Mouse (Mus musculus): ENCODE data around the gene Icos. TPM values are rescaled to one million over a fixed set of nuclear protein-coding genes. Genes with fewer than 3 reads are reported as not detected.

Icos gene
- polyA plus RNA-seq, 1 experiment, result 0.08 TPM

DNA sequence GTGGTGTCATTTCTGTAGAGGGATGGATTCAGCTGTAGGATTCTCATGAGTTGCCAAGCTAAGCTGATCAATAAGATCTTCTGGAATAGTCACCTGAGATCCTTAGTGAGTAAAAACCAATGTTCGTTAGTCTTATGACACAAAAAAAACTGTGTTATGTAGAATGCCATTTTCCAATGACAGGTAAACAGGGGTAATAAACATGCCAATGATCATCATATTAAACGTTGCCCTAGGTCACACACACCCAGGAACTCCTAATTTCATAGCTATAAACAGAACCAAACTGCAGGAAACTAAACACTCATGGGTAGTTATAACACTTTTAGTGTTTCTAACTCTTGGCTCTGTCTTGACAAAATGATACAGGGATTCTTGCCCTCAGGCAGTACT, 2.1 kb downstream of the Icos start:
- TF ChIP-seq POLR2A (IDR thresholded peaks at IDR 0.05; ENCODE audit: extremely low read depth, insufficient read depth, low read length) (no peak), CTCF (IDR thresholded peaks at IDR 0.05; ENCODE audit: extremely low read depth, insufficient read depth, low read length) (no peak)
- H3K4me3 ChIP-seq (ENCODE audit: insufficient read depth, low read length), result no peak overlapping the region
- no peaks in the 10 kb centered on the region for H3K4me1 ChIP-seq (ENCODE audit: control insufficient read depth, insufficient read depth, low read length)
- no peak overlapping the region for H3K27ac ChIP-seq (ENCODE audit: insufficient read depth, low read length)

DNA sequence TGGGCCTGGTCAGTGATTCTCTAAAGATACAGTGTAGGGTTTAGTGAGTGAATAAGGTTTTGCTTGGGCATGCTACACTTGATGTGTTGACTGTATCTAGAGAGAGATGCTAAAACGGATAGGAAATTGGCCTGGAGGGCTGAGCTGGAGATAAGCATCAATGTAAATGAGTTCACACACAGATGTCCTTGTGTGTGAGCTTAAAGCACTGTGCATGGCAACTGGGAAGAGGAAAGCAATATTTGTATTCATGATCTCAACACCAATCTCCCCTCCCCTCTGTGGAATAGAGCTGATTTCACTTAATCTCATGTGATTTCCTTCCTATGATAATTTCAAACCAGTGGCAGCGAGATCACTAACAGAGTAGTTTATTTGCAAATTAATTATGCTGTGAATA, 7.3 kb downstream of the Icos start:
- H3K4me3 ChIP-seq (ENCODE audit: insufficient read depth, low read length), result no peak overlapping the region
- no peaks in the 10 kb centered on the region for H3K4me1 ChIP-seq (ENCODE audit: control insufficient read depth, insufficient read depth, low read length)
- TF ChIP-seq POLR2A (IDR thresholded peaks at IDR 0.05; ENCODE audit: extremely low read depth, insufficient read depth, low read length), result no peak
- H3K27ac ChIP-seq (ENCODE audit: insufficient read depth, low read length), result no peak overlapping the region

GRCm38 (mm10) chr1:60986141-60986540, 8.4 kb downstream of the Icos start:
- Histone ChIP-seq H3K4me1 (ENCODE audit: control insufficient read depth, insufficient read depth, low read length) (no peaks in the 10 kb centered on the region), H3K27ac (ENCODE audit: insufficient read depth, low read length) (no peak overlapping the region), H3K4me3 (ENCODE audit: insufficient read depth, low read length) (no peak overlapping the region)
- no peak for TF ChIP-seq POLR2A (IDR thresholded peaks at IDR 0.05; ENCODE audit: extremely low read depth, insufficient read depth, low read length)
- no peak for TF ChIP-seq CTCF (IDR thresholded peaks at IDR 0.05; ENCODE audit: extremely low read depth, insufficient read depth, low read length)

GRCm38 (mm10) chr1:60989086-60989485, 11.4 kb downstream of the Icos start:
- TF ChIP-seq CTCF (IDR thresholded peaks at IDR 0.05; ENCODE audit: extremely low read depth, insufficient read depth, low read length) (no peak), POLR2A (IDR thresholded peaks at IDR 0.05; ENCODE audit: extremely low read depth, insufficient read depth, low read length) (no peak)
- Histone ChIP-seq H3K4me1 (ENCODE audit: control insufficient read depth, insufficient read depth, low read length) (no peaks in the 10 kb centered on the region), H3K4me3 (ENCODE audit: insufficient read depth, low read length) (no peak overlapping the region), H3K27ac (ENCODE audit: insufficient read depth, low read length) (no peak overlapping the region)

DNA sequence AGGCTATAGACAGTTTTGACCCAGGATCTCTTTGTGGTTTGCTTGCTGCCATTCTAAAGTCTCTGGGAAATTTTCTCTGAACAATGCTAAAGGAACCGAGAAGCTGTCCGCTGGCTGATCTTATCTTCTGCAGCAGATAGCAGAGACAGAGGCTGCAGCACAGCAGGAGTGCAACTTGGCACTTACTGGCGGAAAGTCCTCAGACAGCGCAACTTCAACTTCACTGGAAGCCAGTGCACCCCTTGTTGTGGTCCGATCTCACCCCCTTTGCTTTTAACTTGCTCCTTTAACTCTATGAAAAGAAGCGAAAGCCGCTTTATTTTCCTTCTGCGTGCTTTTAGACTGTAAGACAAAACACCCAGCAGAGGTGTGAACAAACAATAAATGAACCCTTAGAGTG, 12.6 kb downstream of the Icos start:
- no peak overlapping the region for H3K4me3 ChIP-seq (ENCODE audit: insufficient read depth, low read length)
- no peak overlapping the region for H3K27ac ChIP-seq (ENCODE audit: insufficient read depth, low read length)
- TF ChIP-seq CTCF (IDR thresholded peaks at IDR 0.05; ENCODE audit: extremely low read depth, insufficient read depth, low read length), result no peak
- TF ChIP-seq POLR2A (IDR thresholded peaks at IDR 0.05; ENCODE audit: extremely low read depth, insufficient read depth, low read length), result no peak
- no peaks in the 10 kb centered on the region for H3K4me1 ChIP-seq (ENCODE audit: control insufficient read depth, insufficient read depth, low read length)

DNA sequence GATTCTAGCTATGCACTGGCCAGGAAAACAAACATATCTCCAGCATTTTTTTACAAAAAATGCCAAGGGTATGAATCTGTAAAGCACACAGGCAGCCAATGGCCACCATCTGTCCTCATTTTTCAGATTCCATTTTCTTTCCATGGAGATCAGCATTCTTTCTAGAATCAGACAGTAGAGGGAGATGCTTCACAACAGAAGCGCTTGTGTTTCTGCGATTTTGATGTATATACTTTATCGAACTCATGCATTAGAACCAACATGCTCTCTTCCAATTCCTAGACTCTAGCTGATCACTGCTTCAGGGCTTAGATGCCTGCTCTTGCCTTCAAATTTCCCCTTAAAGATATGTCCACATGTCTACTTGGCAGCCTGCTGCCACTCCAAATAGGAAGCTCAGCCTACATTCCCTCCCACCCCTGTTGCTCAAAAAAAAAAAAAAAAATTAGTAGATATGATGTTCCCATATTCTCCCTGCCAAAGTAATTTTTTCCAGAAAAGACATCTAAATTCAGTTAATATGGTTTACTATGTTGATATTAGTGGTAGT, 20.4 kb downstream of the Icos start:
- no peak for TF ChIP-seq CTCF (IDR thresholded peaks at IDR 0.05; ENCODE audit: extremely low read depth, insufficient read depth, low read length)
- no peak for TF ChIP-seq POLR2A (IDR thresholded peaks at IDR 0.05; ENCODE audit: extremely low read depth, insufficient read depth, low read length)

DNA sequence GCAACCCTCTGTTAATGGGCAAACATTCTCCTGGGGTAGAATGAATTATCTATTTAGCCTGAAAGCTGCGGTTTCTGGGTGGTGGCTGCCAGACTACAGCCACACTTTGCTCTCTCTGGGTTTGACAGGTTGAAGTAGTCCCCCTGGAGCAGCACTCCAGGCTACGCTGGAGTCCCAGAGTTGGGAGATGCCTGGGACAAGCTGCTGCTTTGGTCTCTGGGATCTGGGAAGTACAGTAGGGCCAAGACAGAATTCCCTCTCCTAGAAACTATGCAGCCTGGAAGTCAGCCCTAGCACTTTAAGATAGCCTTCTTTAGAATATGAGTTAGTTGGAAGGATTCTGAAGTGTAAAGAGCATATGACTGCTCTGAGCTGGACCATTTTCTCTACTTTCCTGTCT, 21.0 kb downstream of the Icos start:
- Histone ChIP-seq H3K4me1 (ENCODE audit: control insufficient read depth, insufficient read depth, low read length) (peaks cover 2% of the 10 kb centered on the region), H3K27ac (ENCODE audit: insufficient read depth, low read length) (no peak overlapping the region), H3K4me3 (ENCODE audit: insufficient read depth, low read length) (no peak overlapping the region)
- no peak for TF ChIP-seq POLR2A (IDR thresholded peaks at IDR 0.05; ENCODE audit: extremely low read depth, insufficient read depth, low read length)
- no peak for TF ChIP-seq CTCF (IDR thresholded peaks at IDR 0.05; ENCODE audit: extremely low read depth, insufficient read depth, low read length)

More for the DNA sequence above, 20.4 kb downstream of the Icos start:
- Histone ChIP-seq H3K4me3 (ENCODE audit: insufficient read depth, low read length) (no peak overlapping the region), H3K27ac (ENCODE audit: insufficient read depth, low read length) (no peak overlapping the region), H3K4me1 (ENCODE audit: control insufficient read depth, insufficient read depth, low read length) (peaks cover 2% of the 10 kb centered on the region)

GRCm38 (mm10) chr1:61001786-61002354, 24.1 kb downstream of the Icos start:
- H3K4me1 ChIP-seq (ENCODE audit: control insufficient read depth, insufficient read depth, low read length), result peaks cover 2% of the 10 kb centered on the region
- no peak overlapping the region for H3K4me3 ChIP-seq (ENCODE audit: insufficient read depth, low read length)

GRCm38 (mm10) chr1:61006229-61006628, 28.5 kb downstream of the Icos start:
- Histone ChIP-seq H3K4me3 (ENCODE audit: insufficient read depth, low read length) (no peak overlapping the region), H3K27ac (ENCODE audit: insufficient read depth, low read length) (no peak overlapping the region), H3K4me1 (ENCODE audit: control insufficient read depth, insufficient read depth, low read length) (no peaks in the 10 kb centered on the region; the same call in 1 of the 2 replicates)
- no peak for TF ChIP-seq POLR2A (IDR thresholded peaks at IDR 0.05; ENCODE audit: extremely low read depth, insufficient read depth, low read length)
- TF ChIP-seq CTCF (IDR thresholded peaks at IDR 0.05; ENCODE audit: extremely low read depth, insufficient read depth, low read length), result no peak

More at GRCm38 (mm10) chr1:61001786-61002354, 24.1 kb downstream of the Icos start:
- no peak overlapping the region for H3K27ac ChIP-seq (ENCODE audit: insufficient read depth, low read length)
- TF ChIP-seq POLR2A (IDR thresholded peaks at IDR 0.05; ENCODE audit: extremely low read depth, insufficient read depth, low read length) (no peak), CTCF (IDR thresholded peaks at IDR 0.05; ENCODE audit: extremely low read depth, insufficient read depth, low read length) (no peak)

DNA sequence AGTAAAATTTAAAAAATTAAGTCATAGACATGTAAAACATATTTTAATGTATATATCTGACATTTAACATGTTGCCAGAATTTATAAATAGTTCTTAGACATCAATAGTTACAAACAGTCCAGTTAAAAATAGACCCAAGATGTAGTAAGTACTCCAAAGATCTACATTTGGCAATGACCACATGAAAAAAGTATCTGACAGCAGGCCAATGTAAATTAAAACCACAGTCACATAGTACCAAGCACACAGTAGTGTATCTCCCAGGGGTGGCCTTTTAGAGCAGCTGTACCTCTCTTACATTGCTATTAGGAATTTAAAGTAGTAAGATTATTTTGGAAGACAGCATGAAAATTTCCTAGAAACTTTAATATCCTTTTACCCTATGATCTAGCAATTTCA, 29.8 kb downstream of the Icos start:
- Histone ChIP-seq H3K4me1 (ENCODE audit: control insufficient read depth, insufficient read depth, low read length) (no peaks in the 10 kb centered on the region), H3K4me3 (ENCODE audit: insufficient read depth, low read length) (no peak overlapping the region), H3K27ac (ENCODE audit: insufficient read depth, low read length) (no peak overlapping the region)
- TF ChIP-seq POLR2A (IDR thresholded peaks at IDR 0.05; ENCODE audit: extremely low read depth, insufficient read depth, low read length) (no peak), CTCF (IDR thresholded peaks at IDR 0.05; ENCODE audit: extremely low read depth, insufficient read depth, low read length) (no peak)
